Mouse (Mus musculus) limb, embryonic 15.5 days (tissue): ENCODE results near the gene Gm31371. TPM values are rescaled to one million over a fixed set of nuclear protein-coding genes. Genes with fewer than 3 reads are reported as not detected.
"Not testable (repeated sequence)": the region's sequence is repeated elsewhere in the genome, so short reads cannot be mapped to it uniquely, and the experiment has no call there.

ENCODE experiments used
- ATAC-seq: fragments of 200-750 bp; cut with Nextera tagmentation; 2 replicates; pipeline ENCODE4 v1.8.0; 2017; ENCODE audit warnings: low read depth, moderate TSS enrichment; ENCODE audit not compliant: insufficient number of reproducible peaks, low FRiP score, low TSS enrichment
- H3K27ac ChIP-seq: fragments of 300-500 bp; sonication (generic); 2 replicates; pipeline ENCODE4 v1.5.1; 2015; ENCODE audit warnings: moderate library complexity, mild to moderate bottlenecking, inconsistent platforms
- H3K27me3 ChIP-seq: fragments of 300-500 bp; sonication (generic); 2 replicates; pipeline ENCODE4 v1.6.1; 2015; ENCODE audit warnings: inconsistent platforms
- H3K36me3 ChIP-seq: fragments of 300-500 bp; sonication (generic); 2 replicates; pipeline ENCODE4 v1.6.1; 2015; ENCODE audit warnings: inconsistent platforms
- H3K4me1 ChIP-seq: fragments of 300-500 bp; sonication (generic); 2 replicates; pipeline ENCODE4 v1.6.1; 2015; ENCODE audit warnings: inconsistent platforms
- H3K4me2 ChIP-seq: fragments of 300-500 bp; sonication (generic); 2 replicates; pipeline ENCODE4 v1.6.1; 2015; ENCODE audit warnings: mild to moderate bottlenecking, inconsistent platforms
- H3K4me3 ChIP-seq: fragments of 300-500 bp; sonication (generic); 2 replicates; pipeline ENCODE4 v1.5.1; 2015; ENCODE audit warnings: mild to moderate bottlenecking, inconsistent platforms
- H3K9ac ChIP-seq: fragments of 300-500 bp; sonication (generic); 2 replicates; pipeline ENCODE4 v1.6.1; 2015; ENCODE audit warnings: inconsistent platforms
- H3K9me3 ChIP-seq: fragments of 300-500 bp; sonication (generic); 2 replicates; pipeline ENCODE4 v1.6.1; 2016; ENCODE audit warnings: inconsistent platforms
- WGBS: fragments of 180-500 bp; shearing (Covaris S2); methylation state at CpG from one replicate; pipeline ENCODE4 v1.1.7; 2015; 5-methylcytosine and 5-hydroxymethylcytosine counted together
- polyA plus RNA-seq: library from polyadenylated mRNA; unstranded; fragments of >200 nt; fragmentation: Nextera tagmentation; extraction: Ambion mirVana; gene quantifications from 2 replicates; pipeline ENCODE4 v1.2.1, GENCODE M21; 2015

Gene Gm31371
- 0.06 TPM in 1 of 2 replicates, not detected in the other for polyA plus RNA-seq

DNA sequence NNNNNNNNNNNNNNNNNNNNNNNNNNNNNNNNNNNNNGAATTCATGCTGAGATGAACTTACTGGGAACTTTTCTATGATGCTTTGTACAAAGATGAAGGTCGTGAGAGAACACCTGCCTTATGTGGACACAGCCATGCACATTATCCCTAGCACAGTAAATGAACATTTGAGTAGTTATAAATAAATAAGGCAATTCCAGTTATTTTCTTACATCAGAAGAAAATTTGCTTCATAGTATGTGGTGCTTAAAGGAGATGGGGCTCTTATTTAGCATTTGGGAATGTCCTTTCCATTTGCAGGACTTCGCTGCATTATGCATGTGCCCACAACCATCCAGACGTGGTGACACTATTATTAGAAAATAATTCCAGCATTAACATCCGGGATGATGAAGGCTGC is at the start of gene Gm31371:
Gm31371 (plus strand) TSS at position 301 of the 400 bp plus-strand sequence.
- H3K27ac ChIP-seq, H3K4me2 ChIP-seq, ATAC-seq, H3K9me3 ChIP-seq, H3K36me3 ChIP-seq, H3K9ac ChIP-seq, H3K27me3 ChIP-seq, H3K4me3 ChIP-seq, H3K4me1 ChIP-seq: not testable (repeated sequence)
- whole genome bisulfite sequencing, result 64% methylated on average over 3 of the region's 4 CpGs

DNA sequence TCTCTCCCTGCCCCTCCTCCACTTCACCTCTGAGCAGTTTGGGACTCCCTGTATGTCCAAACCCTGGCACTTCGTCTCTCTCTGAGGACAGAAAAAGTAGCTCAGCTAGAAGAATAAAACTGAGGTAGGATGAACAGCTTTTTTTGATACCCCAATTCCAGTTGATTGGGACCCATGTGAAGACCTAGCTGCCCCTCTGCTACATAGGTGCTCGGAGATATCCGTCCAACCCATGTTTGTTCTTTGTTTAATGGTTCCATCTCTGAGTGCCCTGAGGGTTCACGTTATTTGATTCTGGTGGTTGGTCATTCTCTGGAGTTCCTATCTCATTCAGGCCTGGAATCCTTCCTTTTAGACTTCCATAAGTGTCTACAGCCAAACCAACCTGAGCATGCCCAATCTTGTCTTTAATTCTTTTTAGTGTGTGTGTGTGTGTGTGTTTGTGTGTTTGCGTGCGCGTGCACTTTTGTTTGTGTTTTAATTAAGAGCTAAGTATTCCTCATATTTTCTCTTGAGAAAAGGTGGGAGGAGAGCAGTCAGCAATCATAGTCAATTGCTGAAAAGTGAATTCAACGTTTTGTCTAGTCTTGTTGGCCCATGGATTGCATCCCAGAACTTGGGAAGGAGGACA is 3.3 kb downstream of the Gm31371 start:
- not testable (repeated sequence) for ATAC-seq, H3K4me1 ChIP-seq, H3K4me3 ChIP-seq, H3K9me3 ChIP-seq, H3K27ac ChIP-seq, H3K27me3 ChIP-seq, H3K9ac ChIP-seq, H3K4me2 ChIP-seq, H3K36me3 ChIP-seq
- 81% methylated on average over 8 of the region's 8 CpGs for WGBS

DNA sequence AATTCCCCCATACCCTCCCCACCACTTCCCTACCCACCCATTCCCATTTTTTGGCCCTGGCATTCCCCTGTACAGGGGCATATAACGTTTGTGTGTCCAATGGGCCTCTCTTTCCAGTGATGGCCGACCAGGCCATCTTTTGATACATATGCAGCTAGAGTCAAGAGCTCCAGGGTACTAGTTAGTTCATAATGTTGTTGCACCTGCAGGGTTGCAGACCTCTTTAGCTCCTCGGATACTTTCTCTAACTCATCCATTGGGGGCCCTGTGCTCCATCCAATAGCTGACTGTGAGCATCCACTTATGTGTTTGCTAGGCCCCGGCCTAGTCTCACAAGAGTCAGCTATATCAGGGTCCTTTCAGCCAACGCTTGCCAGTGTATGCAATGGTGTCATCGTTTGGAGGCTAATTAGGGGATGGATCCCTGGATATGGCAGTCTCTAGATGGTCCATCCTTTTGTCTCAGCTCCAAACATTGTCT is 5.7 kb downstream of the Gm31371 start:
- WGBS, result 77% methylated on average over 5 of the region's 6 CpGs
- not testable (repeated sequence) for H3K27me3 ChIP-seq, H3K9me3 ChIP-seq, H3K27ac ChIP-seq, H3K4me1 ChIP-seq, H3K9ac ChIP-seq, H3K4me3 ChIP-seq, ATAC-seq, H3K36me3 ChIP-seq, H3K4me2 ChIP-seq

DNA sequence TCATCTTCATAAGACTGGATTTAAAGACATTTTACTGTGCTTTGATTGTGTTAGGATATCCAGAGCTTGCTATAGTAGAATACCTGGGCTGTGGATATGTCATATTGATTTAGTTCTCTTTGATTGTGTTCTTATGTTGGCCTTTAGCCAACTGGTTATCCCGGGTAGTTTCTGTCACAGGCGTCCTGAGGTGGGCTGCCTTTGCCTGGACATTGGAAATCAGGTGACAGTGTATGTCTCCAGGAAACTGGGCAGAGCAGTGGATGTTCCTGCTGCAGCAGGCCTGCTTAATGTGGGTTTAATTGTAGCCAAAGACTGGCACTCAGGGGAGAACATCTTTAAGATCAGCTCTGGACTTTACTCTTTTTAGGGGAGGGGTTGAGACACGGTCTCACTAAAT is 15.9 kb downstream of the Gm31371 start:
- H3K4me1 ChIP-seq, H3K4me3 ChIP-seq, H3K4me2 ChIP-seq, H3K27me3 ChIP-seq, ATAC-seq, H3K36me3 ChIP-seq, H3K9ac ChIP-seq, H3K9me3 ChIP-seq, H3K27ac ChIP-seq: not testable (repeated sequence)
- WGBS, result 73% methylated on average over 2 of the region's 3 CpGs

DNA sequence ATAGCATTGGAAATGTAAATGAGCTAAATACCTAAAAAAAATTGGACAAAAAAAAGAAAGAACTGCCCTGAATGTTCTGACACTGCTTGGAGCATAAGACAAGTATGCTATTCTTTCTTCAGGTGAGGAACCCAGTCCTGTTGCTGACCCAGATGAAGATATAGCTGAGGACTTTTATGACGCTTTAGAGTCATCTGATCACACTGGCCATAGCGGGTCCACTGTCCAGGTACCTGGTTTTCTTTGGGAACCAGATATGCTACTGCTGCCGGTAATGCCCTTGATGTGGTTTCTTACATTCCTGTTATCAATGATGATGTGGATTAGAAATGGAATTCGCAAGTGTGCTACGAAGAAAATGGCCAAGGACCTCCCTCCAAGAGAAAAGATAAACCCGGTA is 31.1 kb downstream of the Gm31371 start:
- H3K4me1 ChIP-seq, H3K4me2 ChIP-seq, H3K27me3 ChIP-seq, H3K9me3 ChIP-seq, H3K9ac ChIP-seq, H3K36me3 ChIP-seq, H3K4me3 ChIP-seq, ATAC-seq, H3K27ac ChIP-seq: not testable (repeated sequence)
- WGBS, result 100% methylated on average over 1 of the region's 6 CpGs

DNA sequence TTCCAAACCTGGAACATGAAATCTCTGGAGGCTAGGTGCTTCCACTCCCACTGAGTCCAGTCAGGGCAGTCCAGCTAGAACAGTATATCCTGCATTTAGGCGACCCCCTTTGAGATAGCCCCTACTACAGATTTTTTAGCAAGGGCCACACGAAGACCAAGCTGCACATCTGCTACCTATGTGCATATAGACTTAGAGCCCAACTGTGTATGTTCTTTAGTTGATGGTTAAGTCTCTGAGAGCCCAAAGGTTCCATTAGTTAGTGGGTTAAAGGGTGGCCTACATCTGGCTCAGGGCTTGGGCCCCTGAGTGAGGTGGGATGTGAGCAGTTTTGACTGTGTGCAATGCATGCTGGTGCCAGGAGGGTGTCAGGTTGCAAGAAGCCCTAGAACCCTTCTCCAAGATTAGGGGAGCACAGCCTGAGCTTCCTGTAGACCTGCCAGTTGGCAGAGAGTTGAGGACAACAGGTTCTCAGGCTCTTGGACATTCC is 32.4 kb downstream of the Gm31371 start:
- not testable (repeated sequence) for H3K27ac ChIP-seq, H3K9me3 ChIP-seq, H3K4me1 ChIP-seq, H3K27me3 ChIP-seq, H3K4me2 ChIP-seq, H3K9ac ChIP-seq, H3K36me3 ChIP-seq, H3K4me3 ChIP-seq, ATAC-seq
- 63% methylated on average over 2 of the region's 2 CpGs for WGBS

DNA sequence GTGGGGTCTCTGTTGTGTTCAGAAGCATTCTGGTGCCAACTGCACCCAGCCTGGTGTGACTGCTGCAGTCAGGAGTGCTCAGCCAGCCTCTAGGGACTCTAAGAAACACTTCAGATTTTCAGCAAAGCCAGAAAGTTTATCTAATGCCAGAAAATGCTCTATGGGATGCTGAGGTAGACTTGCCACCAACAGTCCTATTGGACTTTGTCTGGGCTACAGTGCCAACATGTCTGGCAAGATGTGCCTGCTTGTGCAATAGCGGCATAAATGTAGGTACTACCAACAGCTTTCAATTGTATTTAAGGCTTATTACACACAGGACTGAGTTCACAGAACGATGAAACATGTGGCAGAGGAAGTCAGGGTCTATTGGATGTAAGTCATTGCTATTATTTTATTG is 57.7 kb downstream of the Gm31371 start:
- Histone ChIP-seq H3K27ac (no peak overlapping the region), H3K36me3 (no peaks in the 10 kb centered on the region), H3K4me3 (no peak overlapping the region), H3K4me2 (no peak overlapping the region), H3K27me3 (no peaks in the 10 kb centered on the region), H3K4me1 (no peaks in the 10 kb centered on the region), H3K9ac (no peak overlapping the region), H3K9me3 (no peaks in the 10 kb centered on the region)
- ATAC-seq, result no peak
- 77% methylated on average over 2 of the region's 2 CpGs for WGBS

DNA sequence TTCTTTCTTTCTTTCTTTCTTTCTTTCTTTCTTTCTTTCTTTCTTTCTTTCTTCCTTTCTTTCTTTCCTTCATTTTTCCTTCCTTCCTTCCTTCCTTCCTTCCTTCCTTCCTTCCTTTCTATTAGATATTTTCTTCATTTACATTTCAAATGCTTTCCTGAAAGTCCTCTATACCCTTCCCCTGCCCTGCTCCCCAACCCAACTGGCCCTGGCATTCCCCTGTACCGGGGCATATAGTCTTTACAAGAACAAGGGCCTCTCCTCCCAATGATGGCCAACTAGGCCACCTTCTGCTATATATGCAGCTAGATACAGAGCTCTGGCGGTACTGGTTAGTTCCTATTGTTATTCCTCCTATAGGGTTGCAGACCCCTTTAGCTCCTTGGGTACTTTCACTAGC is 60.6 kb downstream of the Gm31371 start:
- not testable (repeated sequence) for H3K9me3 ChIP-seq, H3K9ac ChIP-seq, H3K27ac ChIP-seq, H3K4me1 ChIP-seq, H3K36me3 ChIP-seq, H3K4me3 ChIP-seq, ATAC-seq, H3K27me3 ChIP-seq, H3K4me2 ChIP-seq
- WGBS, result 81% methylated on average over 2 of the region's 2 CpGs

DNA sequence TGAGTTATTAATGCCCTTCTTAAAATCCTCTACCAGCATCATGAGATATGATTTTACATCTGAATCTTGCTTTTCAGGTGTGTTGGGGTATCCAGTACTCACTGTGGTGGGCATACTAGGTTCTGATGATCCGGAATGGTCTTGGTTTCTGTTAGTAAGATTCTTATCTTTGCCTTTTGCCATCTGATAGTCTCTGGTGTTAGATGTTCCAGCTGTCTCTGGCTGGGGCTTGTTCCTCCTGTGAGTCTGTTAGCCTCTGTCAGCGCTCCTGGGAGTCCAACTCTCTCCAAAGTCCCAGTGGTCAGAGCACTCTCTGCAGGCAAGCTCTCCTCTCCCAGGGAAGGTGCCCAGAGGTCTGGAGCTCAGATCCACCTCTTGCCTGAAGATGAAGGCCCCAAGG is 65.0 kb downstream of the Gm31371 start:
- not testable (repeated sequence) for ATAC-seq

DNA sequence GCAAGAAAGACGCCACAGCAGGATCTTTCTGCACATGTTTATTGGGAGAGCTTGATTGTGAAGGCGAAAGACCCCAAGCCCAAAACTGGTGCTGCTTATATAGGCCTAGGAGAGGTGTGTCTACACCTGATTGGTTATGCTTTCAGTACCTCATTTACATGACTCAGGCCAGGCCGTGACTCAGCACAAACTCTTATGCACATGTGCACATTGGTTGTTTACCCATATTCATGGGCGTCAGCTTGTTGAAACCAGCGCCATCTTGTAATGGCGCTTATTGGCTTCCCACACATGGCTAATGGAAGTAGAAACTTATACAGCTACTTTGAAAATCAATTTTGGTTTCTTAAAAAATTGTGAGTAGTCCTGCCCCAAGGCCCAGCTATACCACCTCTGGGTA is 72.0 kb downstream of the Gm31371 start:
- H3K4me1 ChIP-seq, H3K9ac ChIP-seq, H3K27me3 ChIP-seq, H3K4me2 ChIP-seq, H3K4me3 ChIP-seq, H3K36me3 ChIP-seq, ATAC-seq, H3K27ac ChIP-seq, H3K9me3 ChIP-seq: not testable (repeated sequence)
- 86% methylated on average over 6 of the region's 6 CpGs for WGBS

More for the DNA sequence above, 65.0 kb downstream of the Gm31371 start:
- not testable (repeated sequence) for H3K4me1 ChIP-seq, H3K27ac ChIP-seq, H3K9me3 ChIP-seq, H3K4me2 ChIP-seq, H3K36me3 ChIP-seq, H3K9ac ChIP-seq, H3K4me3 ChIP-seq, H3K27me3 ChIP-seq
- 58% methylated on average over 2 of the region's 2 CpGs for WGBS

Other genes with a start within 250 kb of the Gm31371 start
- gene 4930467E23Rik, start 173.8 kb upstream of the Gm31371 start, polyA plus RNA-seq, result not detected in 2 replicates